Mouse (Mus musculus): Measurements from ENCODE around the gene Arhgap1. TPM values are rescaled to one million over a fixed set of nuclear protein-coding genes. Genes with fewer than 3 reads are reported as not detected.
A peak's percentile ranks its signal among the peaks of the same experiment; 100 is the strongest.

The Arhgap1 gene
- polyA plus RNA-seq, 1 experiment: 85.6 TPM

DNA sequence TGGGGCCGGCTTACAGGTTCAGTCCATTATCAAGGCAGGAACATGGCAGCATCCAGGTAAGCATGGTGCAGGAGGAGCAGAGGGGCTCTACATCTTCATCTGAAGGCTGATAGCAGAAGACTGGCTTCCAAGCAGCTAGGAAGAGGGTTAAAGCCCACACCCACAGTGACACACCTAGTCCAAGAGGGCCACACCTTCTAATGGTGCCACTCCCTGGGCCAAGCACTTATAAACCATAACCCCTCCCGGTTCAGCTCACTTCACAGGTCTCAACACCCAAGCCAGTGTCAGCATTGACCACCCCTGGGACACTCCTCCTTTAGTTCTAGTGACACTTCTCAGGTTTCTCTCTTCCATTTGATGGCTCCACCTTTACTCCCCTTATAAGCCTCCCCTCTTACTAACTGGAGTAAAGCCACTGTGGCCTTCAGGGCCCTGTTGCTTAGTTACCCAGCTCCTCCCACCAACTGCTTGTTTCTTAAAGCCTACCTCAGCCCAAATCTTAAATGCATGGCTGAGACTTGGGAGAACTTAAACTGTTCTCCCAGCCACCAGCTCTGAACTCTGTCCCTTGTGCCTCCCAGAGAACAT is 6.7 kb upstream of the Arhgap1 start:
- Histone ChIP-seq H3K36me3 (ENCODE audit: control insufficient read depth, insufficient read depth, low read length, poor library complexity, severe bottlenecking) (peaks cover 18% of the 10 kb centered on the region), H3K9me3 (replicated peaks; ENCODE audit: control insufficient read depth, insufficient read depth, low read length, poor library complexity, severe bottlenecking) (no peaks in the 10 kb centered on the region), H3K27ac (ENCODE audit: insufficient read depth, low read length) (no peak overlapping the region), H3K4me3 (ENCODE audit: low read depth, low read length) (no peak overlapping the region), H3K4me1 (ENCODE audit: control insufficient read depth, insufficient read depth, low read length) (no peaks in the 10 kb centered on the region), H3K27me3 (ENCODE audit: control insufficient read depth, insufficient read depth, low read length, poor library complexity, severe bottlenecking) (no peaks in the 10 kb centered on the region), H3K9ac (ENCODE audit: low read depth, poor library complexity, severe bottlenecking) (no peak overlapping the region)
- TF ChIP-seq CTCF (IDR thresholded peaks at IDR 0.05; ENCODE audit: low read depth, low read length) (no peak), POLR2A (IDR thresholded peaks at IDR 0.05; ENCODE audit: insufficient read depth, low read length) (no peak), EP300 (IDR thresholded peaks at IDR 0.05; ENCODE audit: insufficient read depth, low read depth, low read length) (no peak)

GRCm38 (mm10) chr2:91644021-91644420 is 5.6 kb upstream of the Arhgap1 start:
- no peaks in the 10 kb centered on the region for H3K9me3 ChIP-seq (replicated peaks; ENCODE audit: control insufficient read depth, insufficient read depth, low read length, poor library complexity, severe bottlenecking)
- TF ChIP-seq POLR2A (IDR thresholded peaks at IDR 0.05; ENCODE audit: insufficient read depth, low read length) (no peak), EP300 (IDR thresholded peaks at IDR 0.05; ENCODE audit: insufficient read depth, low read depth, low read length) (no peak), CTCF (IDR thresholded peaks at IDR 0.05; ENCODE audit: low read depth, low read length) (no peak)
- H3K27ac ChIP-seq (ENCODE audit: insufficient read depth, low read length): no peak overlapping the region
- no peak overlapping the region for H3K4me3 ChIP-seq (ENCODE audit: low read depth, low read length)
- no peaks in the 10 kb centered on the region for H3K27me3 ChIP-seq (ENCODE audit: control insufficient read depth, insufficient read depth, low read length, poor library complexity, severe bottlenecking)
- peaks cover 18% of the 10 kb centered on the region for H3K36me3 ChIP-seq (ENCODE audit: control insufficient read depth, insufficient read depth, low read length, poor library complexity, severe bottlenecking)
- H3K9ac ChIP-seq (ENCODE audit: low read depth, poor library complexity, severe bottlenecking): no peak overlapping the region
- no peaks in the 10 kb centered on the region for H3K4me1 ChIP-seq (ENCODE audit: control insufficient read depth, insufficient read depth, low read length)

DNA sequence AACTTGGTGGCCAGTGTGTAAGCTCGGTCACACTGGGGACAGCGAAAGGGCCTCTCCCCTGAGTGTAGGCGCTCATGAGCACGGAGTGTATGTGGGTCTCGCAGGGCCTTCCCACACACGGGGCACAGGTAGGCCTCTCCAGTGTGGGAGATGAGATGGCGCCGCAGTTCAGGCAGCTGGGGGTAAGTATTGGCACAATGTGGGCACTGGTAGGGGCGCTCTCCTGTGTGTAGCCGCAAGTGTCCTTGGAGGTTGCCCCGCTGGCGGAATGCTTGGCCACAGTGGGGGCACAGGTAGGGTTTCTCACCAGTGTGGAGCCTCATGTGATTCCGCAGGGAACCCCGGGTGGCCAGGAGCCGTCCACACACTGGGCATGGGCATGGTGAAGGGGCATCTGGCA is 4.3 kb upstream of the Arhgap1 start:
- Histone ChIP-seq H3K4me3 (ENCODE audit: low read depth, low read length) (no peak overlapping the region), H3K27me3 (ENCODE audit: control insufficient read depth, insufficient read depth, low read length, poor library complexity, severe bottlenecking) (no peaks in the 10 kb centered on the region), H3K9ac (ENCODE audit: low read depth, poor library complexity, severe bottlenecking) (no peak overlapping the region), H3K9me3 (replicated peaks; ENCODE audit: control insufficient read depth, insufficient read depth, low read length, poor library complexity, severe bottlenecking) (no peaks in the 10 kb centered on the region), H3K4me1 (ENCODE audit: control insufficient read depth, insufficient read depth, low read length) (no peaks in the 10 kb centered on the region), H3K27ac (ENCODE audit: insufficient read depth, low read length) (no peak overlapping the region), H3K36me3 (ENCODE audit: control insufficient read depth, insufficient read depth, low read length, poor library complexity, severe bottlenecking) (peaks cover 18% of the 10 kb centered on the region)
- no peak for TF ChIP-seq POLR2A (IDR thresholded peaks at IDR 0.05; ENCODE audit: insufficient read depth, low read length)
- no peak for TF ChIP-seq EP300 (IDR thresholded peaks at IDR 0.05; ENCODE audit: insufficient read depth, low read depth, low read length)
- TF ChIP-seq CTCF (IDR thresholded peaks at IDR 0.05; ENCODE audit: low read depth, low read length): no peak

GRCm38 (mm10) chr2:91645811-91646210 is 3.8 kb upstream of the Arhgap1 start:
- Histone ChIP-seq H3K27me3 (ENCODE audit: control insufficient read depth, insufficient read depth, low read length, poor library complexity, severe bottlenecking) (no peaks in the 10 kb centered on the region), H3K9me3 (replicated peaks; ENCODE audit: control insufficient read depth, insufficient read depth, low read length, poor library complexity, severe bottlenecking) (no peaks in the 10 kb centered on the region), H3K27ac (ENCODE audit: insufficient read depth, low read length) (no peak overlapping the region), H3K36me3 (ENCODE audit: control insufficient read depth, insufficient read depth, low read length, poor library complexity, severe bottlenecking) (peaks cover 18% of the 10 kb centered on the region), H3K4me3 (ENCODE audit: low read depth, low read length) (no peak overlapping the region), H3K4me1 (ENCODE audit: control insufficient read depth, insufficient read depth, low read length) (no peaks in the 10 kb centered on the region), H3K9ac (ENCODE audit: low read depth, poor library complexity, severe bottlenecking) (no peak overlapping the region)
- TF ChIP-seq EP300 (IDR thresholded peaks at IDR 0.05; ENCODE audit: insufficient read depth, low read depth, low read length) (no peak), POLR2A (IDR thresholded peaks at IDR 0.05; ENCODE audit: insufficient read depth, low read length) (no peak), CTCF (IDR thresholded peaks at IDR 0.05; ENCODE audit: low read depth, low read length) (no peak)

GRCm38 (mm10) chr2:91646733-91647132 is 2.9 kb upstream of the Arhgap1 start:
- TF ChIP-seq CTCF (IDR thresholded peaks at IDR 0.05; ENCODE audit: low read depth, low read length) (peak; percentile 73), EP300 (IDR thresholded peaks at IDR 0.05; ENCODE audit: insufficient read depth, low read depth, low read length) (no peak)
- Histone ChIP-seq H3K36me3 (ENCODE audit: control insufficient read depth, insufficient read depth, low read length, poor library complexity, severe bottlenecking) (peaks cover 18% of the 10 kb centered on the region), H3K9me3 (replicated peaks; ENCODE audit: control insufficient read depth, insufficient read depth, low read length, poor library complexity, severe bottlenecking) (no peaks in the 10 kb centered on the region), H3K27me3 (ENCODE audit: control insufficient read depth, insufficient read depth, low read length, poor library complexity, severe bottlenecking) (no peaks in the 10 kb centered on the region), H3K27ac (ENCODE audit: insufficient read depth, low read length) (no peak overlapping the region), H3K4me3 (ENCODE audit: low read depth, low read length) (no peak overlapping the region), H3K9ac (ENCODE audit: low read depth, poor library complexity, severe bottlenecking) (no peak overlapping the region), H3K4me1 (ENCODE audit: control insufficient read depth, insufficient read depth, low read length) (no peaks in the 10 kb centered on the region)

GRCm38 (mm10) chr2:91649152-91649551 is 508 bp upstream of the Arhgap1 start:
- Histone ChIP-seq H3K4me3 (ENCODE audit: low read depth, low read length) (peak overlapping the region; percentile 88), H3K9ac (ENCODE audit: low read depth, poor library complexity, severe bottlenecking) (peak overlapping the region; percentile 93), H3K27me3 (ENCODE audit: control insufficient read depth, insufficient read depth, low read length, poor library complexity, severe bottlenecking) (no peaks in the 10 kb centered on the region), H3K36me3 (ENCODE audit: control insufficient read depth, insufficient read depth, low read length, poor library complexity, severe bottlenecking) (peaks cover 18% of the 10 kb centered on the region), H3K4me1 (ENCODE audit: control insufficient read depth, insufficient read depth, low read length) (no peaks in the 10 kb centered on the region), H3K9me3 (replicated peaks; ENCODE audit: control insufficient read depth, insufficient read depth, low read length, poor library complexity, severe bottlenecking) (no peaks in the 10 kb centered on the region), H3K27ac (ENCODE audit: insufficient read depth, low read length) (no peak overlapping the region)
- TF ChIP-seq EP300 (IDR thresholded peaks at IDR 0.05; ENCODE audit: insufficient read depth, low read depth, low read length): no peak
- TF ChIP-seq POLR2A (IDR thresholded peaks at IDR 0.05; ENCODE audit: insufficient read depth, low read length): no peak
- no peak for TF ChIP-seq CTCF (IDR thresholded peaks at IDR 0.05; ENCODE audit: low read depth, low read length)

Data from ES-Bruce4 (cell line).